Mouse (Mus musculus) C2C12 (cell line): ENCODE measurements at regions not wholly inside any gene's neighbourhood (a gene's known extent, or its start where the extent isn't known, plus 50 kb on each side); places are given as distances from the start of the nearest gene placed in this dataset.

Experiments used
- CEBPB ChIP-seq: IDR thresholded peaks from one replicate; pipeline ENCODE4 v1.6.1; 2011; ENCODE audit warnings: low read depth, mild to moderate bottlenecking, control low read depth, moderate library complexity
- CTCF ChIP-seq: IDR thresholded peaks from one replicate; pipeline ENCODE4 v1.5.1; 2011; ENCODE audit not compliant: control insufficient read depth, insufficient read depth, insufficient read length
- FOSL1 ChIP-seq: IDR thresholded peaks from one replicate; pipeline ENCODE4 v1.8.0; 2011; ENCODE audit warnings: mild to moderate bottlenecking, low read length; ENCODE audit not compliant: poor library complexity, insufficient read depth, severe bottlenecking

DNA sequence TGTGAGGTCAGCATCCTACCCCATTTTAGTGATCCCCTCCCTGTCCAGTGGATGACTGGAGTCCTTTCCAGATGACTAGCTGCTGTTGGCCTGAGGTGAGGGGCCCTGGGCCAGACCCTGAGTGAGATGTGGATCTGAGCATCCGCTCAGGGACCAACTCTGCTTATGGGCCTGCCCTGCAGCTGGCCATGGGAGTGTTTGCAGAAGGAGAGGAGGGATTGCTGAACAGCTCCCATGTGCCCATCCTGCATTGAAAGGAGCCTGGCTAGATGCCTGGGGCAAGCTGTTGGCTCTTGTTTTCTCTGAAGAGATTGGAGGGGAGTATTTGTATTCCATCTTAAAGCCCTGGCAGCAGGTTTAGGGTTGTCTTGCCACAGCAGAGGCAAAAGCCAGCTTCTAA, 190.9 kb upstream of the Klf4 start:
- TF ChIP-seq CTCF (no peak), FOSL1 (no peak), CEBPB (no peak)
